Mouse (Mus musculus) CH12.LX (cell line): ENCODE data around the gene Mybl2. TPM values are rescaled to one million over a fixed set of nuclear protein-coding genes. Genes with fewer than 3 reads are reported as not detected.

Experiments used
- DNase-seq: peaks from one replicate; pipeline ENCODE4 v3.0.0-alpha.2; 2013; ENCODE audit errors: extremely low read depth
- H3K27ac ChIP-seq: 2 replicates; pipeline ENCODE4 v1.5.1; 2012; ENCODE audit warnings: low read depth, mild to moderate bottlenecking, control low read depth, moderate library complexity; ENCODE audit not compliant: insufficient read depth
- H3K27me3 ChIP-seq: replicated peaks from 2 replicates; pipeline ENCODE3; 2012; ENCODE audit warnings: inconsistent platforms
- H3K36me3 ChIP-seq, 2 experiments: replicated peaks in 1 of 2; 2 replicates each; pipeline versions ENCODE3 to v1.6.1; 2012; ENCODE audit warnings: inconsistent platforms in 1 of 2, low read length in 1 of 2, mild to moderate bottlenecking in 1 of 2, mixed read lengths in 1 of 2, moderate library complexity in 1 of 2; ENCODE audit not compliant: control insufficient read depth in 1 of 2, insufficient read depth in 1 of 2
- H3K4me1 ChIP-seq, 2 experiments: 2 replicates each; pipeline ENCODE4 v1.6.1; 2012; ENCODE audit warnings: inconsistent platforms in 1 of 2, moderate library complexity in 1 of 2; ENCODE audit not compliant: insufficient read depth in 2 of 2, control insufficient read depth in 1 of 2
- H3K4me2 ChIP-seq: 2 replicates; pipeline ENCODE4 v1.6.1; 2012; ENCODE audit warnings: low read depth, mild to moderate bottlenecking, control low read depth; ENCODE audit not compliant: poor library complexity, insufficient read depth, severe bottlenecking
- H3K4me3 ChIP-seq, 3 experiments: fragments of 150-350 bp in 1 of 3; sonication (generic) in 1 of 3; replicated peaks in 1 of 3; 2 replicates each; pipeline versions ENCODE3 to v1.5.1; 2011 to 2012; ENCODE audit warnings: low read depth in 2 of 3, low read length in 2 of 3, mild to moderate bottlenecking in 2 of 3, moderate library complexity in 2 of 3, control low read depth in 1 of 3, improper control_type of control experiment in 1 of 3, inconsistent platforms in 1 of 3, mixed read lengths in 1 of 3; ENCODE audit not compliant: poor library complexity in 1 of 3
- H3K79me2 ChIP-seq: replicated peaks from 2 replicates; pipeline ENCODE4 v1.6.1; 2012; ENCODE audit warnings: mild to moderate bottlenecking, moderate library complexity; ENCODE audit not compliant: control insufficient read depth, poor library complexity, insufficient read depth, severe bottlenecking; ENCODE audit errors: extremely low read depth
- H3K9ac ChIP-seq: 2 replicates; pipeline ENCODE4 v1.6.1; 2012; ENCODE audit warnings: low read depth, mild to moderate bottlenecking, control low read depth, moderate library complexity; ENCODE audit not compliant: insufficient read depth
- H3K9me3 ChIP-seq: replicated peaks from 2 replicates; pipeline ENCODE3; 2012; ENCODE audit warnings: low read length, inconsistent platforms, mixed read lengths
- BHLHE40 ChIP-seq: IDR thresholded peaks from 2 replicates; pipeline ENCODE4 v1.6.1; 2011; ENCODE audit warnings: mild to moderate bottlenecking, low read depth, low read length, improper control_type of control experiment
- CHD1 ChIP-seq: IDR thresholded peaks from 2 replicates; pipeline ENCODE4 v1.6.1; 2012; ENCODE audit warnings: low read depth, low read length, improper control_type of control experiment, inconsistent platforms
- CHD2 ChIP-seq: IDR thresholded peaks from 2 replicates; pipeline ENCODE4 v1.6.1; 2011; ENCODE audit warnings: low read length, improper control_type of control experiment
- CTCF ChIP-seq, 2 experiments: IDR thresholded peaks in 1 of 2; conservative IDR thresholded peaks in 1 of 2; 2 replicates each; pipeline ENCODE4 v1.5.1; 2011 to 2012; ENCODE audit warnings: low read depth in 2 of 2, low read length in 2 of 2, improper control_type of control experiment in 1 of 2, inconsistent platforms in 1 of 2, mild to moderate bottlenecking in 1 of 2, moderate library complexity in 1 of 2
- E2F4 ChIP-seq: IDR thresholded peaks from 2 replicates; pipeline ENCODE4 v1.6.1; 2011; ENCODE audit warnings: low read depth, low read length, improper control_type of control experiment; ENCODE audit not compliant: insufficient replicate concordance
- ELF1 ChIP-seq: IDR thresholded peaks from 2 replicates; pipeline ENCODE4 v1.6.1; 2014; ENCODE audit warnings: low read depth, mild to moderate bottlenecking, inconsistent platforms, low read length, improper control_type of control experiment
- EP300 ChIP-seq: IDR thresholded peaks from 2 replicates; pipeline ENCODE4 v1.6.1; 2011; ENCODE audit warnings: low read length, improper control_type of control experiment
- ETS1 ChIP-seq: conservative IDR thresholded peaks from 2 replicates; pipeline ENCODE4 v1.6.1; 2012; ENCODE audit warnings: low read depth, mild to moderate bottlenecking, inconsistent platforms, low read length, improper control_type of control experiment, moderate library complexity
- GABPA ChIP-seq: IDR thresholded peaks from 2 replicates; pipeline ENCODE4 v1.6.1; 2012; ENCODE audit warnings: low read depth, low read length, improper control_type of control experiment, inconsistent platforms; ENCODE audit not compliant: insufficient replicate concordance
- HCFC1 ChIP-seq: IDR thresholded peaks from 2 replicates; pipeline ENCODE4 v1.6.1; 2012; ENCODE audit warnings: low read depth, mild to moderate bottlenecking, inconsistent platforms, low read length, improper control_type of control experiment
- IRF4 ChIP-seq: IDR thresholded peaks from 2 replicates; pipeline ENCODE4 v1.6.1; 2014; ENCODE audit warnings: low read depth, mild to moderate bottlenecking, inconsistent platforms, low read length, improper control_type of control experiment
- JUN ChIP-seq: IDR thresholded peaks from 2 replicates; pipeline ENCODE4 v1.6.1; 2011; ENCODE audit warnings: low read depth, mild to moderate bottlenecking, low read length, improper control_type of control experiment, moderate library complexity; ENCODE audit not compliant: insufficient read depth
- JUND ChIP-seq: conservative IDR thresholded peaks from 2 replicates; pipeline ENCODE4 v1.6.1; 2011; ENCODE audit warnings: low read depth, low read length, improper control_type of control experiment
- KAT2A ChIP-seq: IDR thresholded peaks from 2 replicates; pipeline ENCODE4 v1.6.1; 2012; ENCODE audit warnings: low read length, improper control_type of control experiment, inconsistent platforms; ENCODE audit not compliant: insufficient replicate concordance
- MAFK ChIP-seq: IDR thresholded peaks from 2 replicates; pipeline ENCODE4 v1.6.1; 2011; ENCODE audit warnings: low read length, improper control_type of control experiment; ENCODE audit not compliant: insufficient replicate concordance
- MAX ChIP-seq: IDR thresholded peaks from 2 replicates; pipeline ENCODE4 v1.6.1; 2011; ENCODE audit warnings: low read length, improper control_type of control experiment
- MAZ ChIP-seq: IDR thresholded peaks from 2 replicates; pipeline ENCODE4 v1.6.1; 2012; ENCODE audit warnings: low read depth, mild to moderate bottlenecking, inconsistent platforms, low read length, improper control_type of control experiment, moderate library complexity
- MEF2A ChIP-seq: IDR thresholded peaks from 2 replicates; pipeline ENCODE4 v1.6.1; 2014; ENCODE audit warnings: low read depth, mild to moderate bottlenecking, inconsistent platforms, low read length, improper control_type of control experiment, borderline replicate concordance
- MXI1 ChIP-seq: IDR thresholded peaks from 2 replicates; pipeline ENCODE4 v1.6.1; 2011; ENCODE audit warnings: mild to moderate bottlenecking, low read depth, low read length, improper control_type of control experiment
- NELFE ChIP-seq: IDR thresholded peaks from 2 replicates; pipeline ENCODE4 v1.6.1; 2011; ENCODE audit warnings: low read depth, low read length, improper control_type of control experiment
- PAX5 ChIP-seq: IDR thresholded peaks from 2 replicates; pipeline ENCODE4 v1.6.1; 2012; ENCODE audit warnings: low read length, inconsistent platforms, mixed read lengths
- POLR2AphosphoS2 ChIP-seq: IDR thresholded peaks from 2 replicates; pipeline ENCODE4 v1.6.1; 2011; ENCODE audit warnings: low read depth, low read length, improper control_type of control experiment
- RAD21 ChIP-seq: IDR thresholded peaks from 2 replicates; pipeline ENCODE4 v1.6.1; 2011; ENCODE audit warnings: low read depth, mild to moderate bottlenecking, low read length, improper control_type of control experiment, moderate library complexity
- RCOR1 ChIP-seq: conservative IDR thresholded peaks from 2 replicates; pipeline ENCODE4 v1.6.1; 2012; ENCODE audit warnings: low read depth, mild to moderate bottlenecking, inconsistent platforms, low read length, improper control_type of control experiment
- SMC3 ChIP-seq: IDR thresholded peaks from 2 replicates; pipeline ENCODE4 v1.6.1; 2011; ENCODE audit warnings: low read depth, low read length, improper control_type of control experiment
- TBP ChIP-seq: conservative IDR thresholded peaks from 2 replicates; pipeline ENCODE4 v1.6.1; 2011; ENCODE audit warnings: low read depth, low read length, improper control_type of control experiment
- TCF12 ChIP-seq: IDR thresholded peaks from 2 replicates; pipeline ENCODE4 v1.6.1; 2014; ENCODE audit warnings: low read depth, mild to moderate bottlenecking, inconsistent platforms, low read length, improper control_type of control experiment
- USF1 ChIP-seq: IDR thresholded peaks from 2 replicates; pipeline ENCODE4 v1.6.1; 2014; ENCODE audit warnings: low read depth, mild to moderate bottlenecking, inconsistent platforms, low read length, improper control_type of control experiment
- ZC3H11A ChIP-seq: IDR thresholded peaks from 2 replicates; pipeline ENCODE4 v1.6.1; 2012; ENCODE audit warnings: low read depth, mild to moderate bottlenecking, inconsistent platforms, low read length, improper control_type of control experiment
- ZKSCAN1 ChIP-seq: IDR thresholded peaks from 2 replicates; pipeline ENCODE4 v1.6.1; 2012; ENCODE audit warnings: low read depth, inconsistent platforms, low read length, improper control_type of control experiment, borderline replicate concordance
- ZMIZ1 ChIP-seq: IDR thresholded peaks from 2 replicates; pipeline ENCODE4 v1.6.1; 2012; ENCODE audit warnings: low read depth, mild to moderate bottlenecking, inconsistent platforms, low read length, improper control_type of control experiment
- dilution Hi-C: fragments of 300-500 bp; cut with MboI; formaldehyde crosslinking; loops from 2 replicates; pipeline ENCODE4 v1.14.3; 2020; ENCODE audit warnings: low sequenced_read_pairs; ENCODE audit not compliant: extremely low pct_unique_long_range_greater_than_20kb, extremely low pct_ligation_motif_present
- in situ Hi-C: fragments of 300-500 bp; cut with MboI; formaldehyde crosslinking; loops from 3 replicates; pipeline ENCODE4 v1.14.3; 2019; ENCODE audit warnings: low sequenced_read_pairs, low pct_ligation_motif_present, low pct_unique_long_range_greater_than_20kb, mixed read lengths
- polyA plus RNA-seq: library from polyadenylated mRNA; unstranded; fragments of >175 nt; gene quantifications from 2 replicates; pipeline ENCODE4 v1.2.1, GENCODE M21; 2012; ENCODE audit warnings: low read depth; ENCODE audit not compliant: insufficient read length
- total RNA-seq, 2 experiments: library from RNA; depleted of rRNA; stranded (reverse); fragments of 300-350 nt in 1 of 2; fragments of >200 nt in 1 of 2; gene quantifications; 2 replicates each; pipeline ENCODE4 v1.2.3; 2012 to 2014

Gene Mybl2
- total and polyA plus RNA-seq, 3 experiments: 36.0 to 131 (median 38.4) TPM

GRCm38 (mm10) chr2:163052826-163053225, 1.7 kb upstream of the Mybl2 start:
- H3K36me3 ChIP-seq: peaks cover 3 to 24% of the 10 kb centered on the region in 2 experiments
- peaks cover 25% of the 10 kb centered on the region for H3K79me2 ChIP-seq
- no peak overlapping the region for H3K4me2 ChIP-seq
- no peak for TF ChIP-seq JUND
- TF ChIP-seq, all 38 proteins: peak for 0
- in situ Hi-C loops (no loop called here), dilution Hi-C loops (no loop called here)
- H3K27ac ChIP-seq: no peak overlapping the region
- no peaks in the 10 kb centered on the region for H3K27me3 ChIP-seq
- no peak overlapping the region for H3K9ac ChIP-seq
- H3K4me1 ChIP-seq: peaks cover 6 to 37% of the 10 kb centered on the region in 2 experiments; a peak in 3 of 4 replicates
- DNase-seq: no peak
- no peak overlapping the region for H3K4me3 ChIP-seq
- H3K9me3 ChIP-seq: no peaks in the 10 kb centered on the region

GRCm38 (mm10) chr2:163054891-163055494, 506 bp downstream of the Mybl2 start:
- Histone ChIP-seq H3K4me3 (peak overlapping the region; percentile 72 to 86 (median 82)), H3K36me3 (peaks cover 6 to 24% of the 10 kb centered on the region in 2 experiments), H3K4me1 (peaks cover 9 to 40% of the 10 kb centered on the region in 2 experiments; a peak in 3 of 4 replicates), H3K79me2 (peaks cover 37% of the 10 kb centered on the region), H3K27me3 (no peaks in the 10 kb centered on the region), H3K9ac (peak overlapping the region; percentile 75), H3K4me2 (peak overlapping the region; percentile 75), H3K27ac (peak overlapping the region; percentile 70; the same call in 1 of the 2 replicates), H3K9me3 (no peaks in the 10 kb centered on the region)
- in situ Hi-C loops: no loop called here
- peak; percentile 66 for DNase-seq
- dilution Hi-C loops: no loop called here
- TF ChIP-seq MAFK (0 out of 2 replicates have a peak, but pooled peaks have one; percentile 14), ETS1 (peak; percentile 64), SMC3 (no peak), PAX5 (no peak), USF1 (no peak), TCF12 (peak; percentile 63), ELF1 (no peak; the same call in 1 of the 2 replicates), JUN (no peak), POLR2AphosphoS2 (no peak), ZKSCAN1 (no peak), MAX (no peak), NELFE (no peak), EP300 (peak; percentile 61), CHD1 (0 out of 2 replicates have a peak, but pooled peaks have one; percentile 4), TBP (no peak), MXI1 (no peak), MAZ (no peak), E2F4 (no peak), ZMIZ1 (no peak), CTCF (conservative IDR thresholded peaks at IDR 0.05 in 1 of 2, IDR thresholded peaks at IDR 0.05 in 1 of 2; ENCODE audit: low read depth in 2 of 2, low read length in 2 of 2) (no peak), RCOR1 (no peak), HCFC1 (no peak; the same call in 1 of the 2 replicates), JUND (no peak), BHLHE40 (peak; percentile 14; the same call in 1 of the 2 replicates), KAT2A (0 out of 2 replicates have a peak, but pooled peaks have one; percentile 22), CHD2 (0 out of 2 replicates have a peak, but pooled peaks have one; percentile 19), GABPA (no peak), RAD21 (no peak), IRF4 (peak; percentile 62; the same call in 1 of the 2 replicates), ZC3H11A (no peak), MEF2A (peak; percentile 28; the same call in 1 of the 2 replicates)
